Mouse (Mus musculus): ENCODE measurements around the gene D630023F18Rik. TPM values are rescaled to one million over a fixed set of nuclear protein-coding genes. Genes with fewer than 3 reads are reported as not detected.

D630023F18Rik gene
- polyA plus RNA-seq, 1 experiment = not detected

GRCm38 (mm10) chr1:65091566-65091965 lies 31.4 kb downstream of the D630023F18Rik start:
- Histone ChIP-seq H3K36me3 (ENCODE audit: control insufficient read depth, insufficient read depth) (no peaks in the 10 kb centered on the region), H3K27me3 (ENCODE audit: control insufficient read depth, insufficient read depth, insufficient read length) (no peaks in the 10 kb centered on the region), H3ac (ENCODE audit: control insufficient read depth, insufficient read length) (no peak overlapping the region), H3K4me3 (no peak overlapping the region), H3K4me2 (ENCODE audit: low read depth) (peak overlapping the region; percentile 48), H3K79me2 (ENCODE audit: control insufficient read depth, insufficient read depth) (no peaks in the 10 kb centered on the region)
- TF ChIP-seq REST (IDR thresholded peaks at IDR 0.05; ENCODE audit: insufficient read depth, insufficient read length) (no peak), TCF12 (IDR thresholded peaks at IDR 0.05; ENCODE audit: insufficient read depth, poor library complexity, severe bottlenecking) (no peak), USF1 (IDR thresholded peaks at IDR 0.05; ENCODE audit: low read depth) (no peak), SRF (IDR thresholded peaks at IDR 0.05; ENCODE audit: control insufficient read depth, insufficient read length, low read depth) (no peak)

GRCm38 (mm10) chr1:65090370-65090769 lies 32.6 kb downstream of the D630023F18Rik start:
- TF ChIP-seq E2F4 (IDR thresholded peaks at IDR 0.05; ENCODE audit: insufficient read depth) (no peak), CEBPB (IDR thresholded peaks at IDR 0.05; ENCODE audit: insufficient read depth, poor library complexity, severe bottlenecking) (peak; percentile 94)
- Histone ChIP-seq H3K27me3 (ENCODE audit: control insufficient read depth, insufficient read depth, insufficient read length) (no peaks in the 10 kb centered on the region), H3K4me2 (ENCODE audit: low read depth) (no peak overlapping the region), H3ac (ENCODE audit: control insufficient read depth, insufficient read length) (no peak overlapping the region), H3K4me3 (no peak overlapping the region), H3K36me3 (ENCODE audit: control insufficient read depth, insufficient read depth) (no peaks in the 10 kb centered on the region), H3K79me2 (ENCODE audit: control insufficient read depth, insufficient read depth) (no peaks in the 10 kb centered on the region)

GRCm38 (mm10) chr1:65088567-65089356 lies 34.3 kb downstream of the D630023F18Rik start:
- no peaks in the 10 kb centered on the region for H3K27me3 ChIP-seq (ENCODE audit: control insufficient read depth, insufficient read depth, insufficient read length)
- H3K4me3 ChIP-seq = no peak overlapping the region
- no peak overlapping the region for H3ac ChIP-seq (ENCODE audit: control insufficient read depth, insufficient read length)
- TF ChIP-seq E2F4 (IDR thresholded peaks at IDR 0.05; ENCODE audit: insufficient read depth) = no peak
- no peak for TF ChIP-seq TCF3 (IDR thresholded peaks at IDR 0.05; ENCODE audit: insufficient read length, low read depth)
- TF ChIP-seq MYOG (IDR thresholded peaks at IDR 0.05; ENCODE audit: control insufficient read depth in 1 of 3, insufficient read depth in 1 of 3, insufficient read length in 2 of 3, low read depth in 2 of 3) = peak in 2 of 3 experiments; percentile 18 to 46
- TF ChIP-seq USF1 (IDR thresholded peaks at IDR 0.05; ENCODE audit: low read depth) = no peak
- TF ChIP-seq POLR2AphosphoS2 (IDR thresholded peaks at IDR 0.05; ENCODE audit: insufficient read length, low read depth) = no peak
- peak; percentile 33; the same call in 1 of the 2 replicates for TF ChIP-seq CEBPB (IDR thresholded peaks at IDR 0.05; ENCODE audit: insufficient read depth, poor library complexity, severe bottlenecking)
- no peak for TF ChIP-seq SRF (IDR thresholded peaks at IDR 0.05; ENCODE audit: control insufficient read depth, insufficient read length, low read depth)
- peak; percentile 14 to 54 (median 23) for TF ChIP-seq MYOD1 (IDR thresholded peaks at IDR 0.05; ENCODE audit: control insufficient read depth in 1 of 3, insufficient read length in 2 of 3, low read depth in 2 of 3)
- no peak for TF ChIP-seq POLR2A (IDR thresholded peaks at IDR 0.05; ENCODE audit: insufficient read length, low read depth)
- no peak for TF ChIP-seq REST (IDR thresholded peaks at IDR 0.05; ENCODE audit: insufficient read depth, insufficient read length)
- H3K79me2 ChIP-seq (ENCODE audit: control insufficient read depth, insufficient read depth) = no peaks in the 10 kb centered on the region
- H3K36me3 ChIP-seq (ENCODE audit: control insufficient read depth, insufficient read depth) = no peaks in the 10 kb centered on the region
- peak overlapping the region; percentile 70 for H3K4me2 ChIP-seq (ENCODE audit: low read depth)

DNA sequence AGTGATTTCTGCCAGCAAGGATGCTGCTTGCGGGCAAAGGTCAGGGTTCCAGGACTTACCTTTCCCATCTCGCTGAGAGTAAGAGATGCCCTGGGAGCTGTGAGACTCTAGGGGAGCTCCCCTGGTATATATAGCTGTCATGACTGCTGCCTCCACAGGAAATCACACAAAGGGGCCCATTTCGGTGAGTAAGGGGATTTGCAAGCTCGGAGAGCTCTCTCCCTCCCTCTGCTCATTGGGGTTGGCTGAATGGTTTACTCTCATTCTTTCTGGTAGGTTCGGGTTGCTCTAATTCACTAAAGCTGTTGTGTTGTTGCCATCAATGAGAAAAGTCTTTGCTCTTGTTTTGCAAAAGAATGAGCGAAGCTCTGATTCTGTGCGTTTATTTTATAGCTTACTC lies 40.8 kb downstream of the D630023F18Rik start, which contains the start of gene Crygb:
TSS of gene Crygb (minus strand) at position 101 of the 400 bp plus-strand sequence.
- TF ChIP-seq MAX (IDR thresholded peaks at IDR 0.05; ENCODE audit: low read depth) (no peak), E2F4 (IDR thresholded peaks at IDR 0.05; ENCODE audit: insufficient read depth) (no peak), POLR2AphosphoS2 (IDR thresholded peaks at IDR 0.05; ENCODE audit: insufficient read length, low read depth) (no peak), CEBPB (IDR thresholded peaks at IDR 0.05; ENCODE audit: insufficient read depth, poor library complexity, severe bottlenecking) (no peak), REST (IDR thresholded peaks at IDR 0.05; ENCODE audit: insufficient read depth, insufficient read length) (no peak), POLR2A (IDR thresholded peaks at IDR 0.05; ENCODE audit: insufficient read length, low read depth) (no peak), SRF (IDR thresholded peaks at IDR 0.05; ENCODE audit: control insufficient read depth, insufficient read length, low read depth) (no peak), USF1 (IDR thresholded peaks at IDR 0.05; ENCODE audit: low read depth) (no peak), TCF3 (IDR thresholded peaks at IDR 0.05; ENCODE audit: insufficient read length, low read depth) (no peak), TCF12 (IDR thresholded peaks at IDR 0.05; ENCODE audit: insufficient read depth, poor library complexity, severe bottlenecking) (no peak), MYOG (IDR thresholded peaks at IDR 0.05; ENCODE audit: control insufficient read depth in 1 of 3, insufficient read depth in 1 of 3, insufficient read length in 2 of 3, low read depth in 2 of 3) (no peak), MYOD1 (IDR thresholded peaks at IDR 0.05; ENCODE audit: control insufficient read depth in 1 of 3, insufficient read length in 2 of 3, low read depth in 2 of 3) (no peak)
- no peak within 1 kb of the TSS for H3K4me2 ChIP-seq (ENCODE audit: low read depth)

GRCm38 (mm10) chr1:65075607-65076006 lies 47.4 kb downstream of the D630023F18Rik start:
- no peaks in the 10 kb centered on the region for H3K79me2 ChIP-seq (ENCODE audit: control insufficient read depth, insufficient read depth)
- no peak overlapping the region for H3K4me3 ChIP-seq
- no peaks in the 10 kb centered on the region for H3K27me3 ChIP-seq (ENCODE audit: control insufficient read depth, insufficient read depth, insufficient read length)
- TF ChIP-seq REST (IDR thresholded peaks at IDR 0.05; ENCODE audit: insufficient read depth, insufficient read length) (no peak), MAX (IDR thresholded peaks at IDR 0.05; ENCODE audit: low read depth) (no peak), SRF (IDR thresholded peaks at IDR 0.05; ENCODE audit: control insufficient read depth, insufficient read length, low read depth) (no peak), E2F4 (IDR thresholded peaks at IDR 0.05; ENCODE audit: insufficient read depth) (no peak), MYOG (IDR thresholded peaks at IDR 0.05; ENCODE audit: control insufficient read depth in 1 of 3, insufficient read depth in 1 of 3, insufficient read length in 2 of 3, low read depth in 2 of 3) (no peak), MYOD1 (IDR thresholded peaks at IDR 0.05; ENCODE audit: control insufficient read depth in 1 of 3, insufficient read length in 2 of 3, low read depth in 2 of 3) (no peak), CEBPB (IDR thresholded peaks at IDR 0.05; ENCODE audit: insufficient read depth, poor library complexity, severe bottlenecking) (no peak), POLR2AphosphoS2 (IDR thresholded peaks at IDR 0.05; ENCODE audit: insufficient read length, low read depth) (no peak)
- H3K4me2 ChIP-seq (ENCODE audit: low read depth) = no peak overlapping the region
- H3ac ChIP-seq (ENCODE audit: control insufficient read depth, insufficient read length) = no peak overlapping the region
- H3K36me3 ChIP-seq (ENCODE audit: control insufficient read depth, insufficient read depth) = no peaks in the 10 kb centered on the region

More for the DNA sequence above, 40.8 kb downstream of the D630023F18Rik start, which contains the start of gene Crygb:
- Histone ChIP-seq H3K27me3 (ENCODE audit: control insufficient read depth, insufficient read depth, insufficient read length) (no peaks in the 10 kb centered on the region), H3K36me3 (ENCODE audit: control insufficient read depth, insufficient read depth) (no peaks in the 10 kb centered on the region), H3K79me2 (ENCODE audit: control insufficient read depth, insufficient read depth) (no peaks in the 10 kb centered on the region), H3K4me3 (no peak within 1 kb of the TSS), H3ac (ENCODE audit: control insufficient read depth, insufficient read length) (no peak within 1 kb of the TSS)

All from myocyte (in vitro differentiated cells).